Mouse (Mus musculus) lung, postnatal 36 days (tissue): ENCODE measurements around the gene Ttc23l.
"Not testable (repeated sequence)": the region's sequence is repeated elsewhere in the genome, so short reads cannot be mapped to it uniquely, and the experiment has no call there.

Source experiments
- DNase-seq: peaks from one replicate; pipeline ENCODE4 v3.0.0; 2022; ENCODE audit warnings: mixed read lengths

Ttc23l gene

DNA sequence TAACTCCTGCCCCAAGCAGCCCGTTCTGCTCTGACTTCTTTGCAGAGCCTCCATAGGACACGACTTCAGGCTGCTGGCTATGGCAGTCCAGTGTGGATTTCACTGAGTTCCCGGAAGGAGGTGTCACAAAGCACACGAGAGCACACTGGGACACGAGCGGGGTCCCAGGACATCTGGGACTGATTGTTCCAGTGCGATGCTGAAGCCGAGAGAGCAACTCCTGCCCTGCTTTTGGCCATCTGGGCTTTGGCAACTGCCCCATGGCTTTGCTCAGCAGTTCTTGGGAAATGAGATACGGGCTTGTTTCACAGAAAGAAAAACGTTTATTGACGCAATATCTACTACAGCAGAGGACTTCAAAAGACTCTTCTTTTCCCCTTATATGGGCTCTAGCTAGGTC is 52.4 kb downstream of the Ttc23l start:
- DNase-seq: peak; percentile 18

DNA sequence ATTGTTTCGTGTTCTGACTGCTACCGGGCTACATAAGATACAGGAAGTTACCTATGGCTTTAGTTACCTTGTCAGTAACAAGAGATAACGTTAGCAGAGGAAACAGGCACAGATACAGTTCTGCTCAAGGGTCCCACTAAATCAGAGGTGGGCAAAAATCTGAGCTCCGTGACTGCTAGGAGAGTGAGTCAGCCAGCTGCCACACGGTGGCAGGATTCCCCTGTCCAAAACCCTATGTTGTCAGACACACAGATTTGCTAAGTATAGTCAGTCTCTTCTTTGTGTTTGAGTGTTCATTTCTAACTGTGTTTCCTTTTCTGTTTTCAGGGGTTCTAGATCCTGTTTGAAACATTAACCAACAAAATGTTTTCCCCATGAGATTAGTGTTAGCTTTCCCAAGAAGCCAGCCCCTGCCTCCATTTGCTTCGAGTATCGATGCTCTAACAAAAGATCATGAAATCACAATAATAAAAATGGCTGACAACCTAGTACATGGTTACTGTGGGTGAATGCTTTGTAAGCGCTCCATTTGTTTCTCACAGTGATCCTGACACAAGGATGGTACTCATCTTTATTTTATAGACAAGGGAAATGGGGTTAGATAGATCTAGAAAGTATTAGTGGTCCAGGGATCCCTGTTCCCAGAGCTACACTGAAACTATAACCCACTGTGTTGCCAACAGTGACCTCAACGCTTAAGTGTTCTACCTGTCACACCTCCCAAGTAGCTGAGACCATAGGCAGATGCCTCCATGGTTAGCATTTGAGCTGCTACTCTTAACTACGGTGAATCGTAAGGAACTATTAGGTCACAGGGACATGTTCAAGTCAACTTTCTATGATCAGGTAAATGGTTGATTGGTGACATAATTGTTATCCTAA is 57.4 kb downstream of the Ttc23l start:
- DNase-seq: peak; percentile 48

DNA sequence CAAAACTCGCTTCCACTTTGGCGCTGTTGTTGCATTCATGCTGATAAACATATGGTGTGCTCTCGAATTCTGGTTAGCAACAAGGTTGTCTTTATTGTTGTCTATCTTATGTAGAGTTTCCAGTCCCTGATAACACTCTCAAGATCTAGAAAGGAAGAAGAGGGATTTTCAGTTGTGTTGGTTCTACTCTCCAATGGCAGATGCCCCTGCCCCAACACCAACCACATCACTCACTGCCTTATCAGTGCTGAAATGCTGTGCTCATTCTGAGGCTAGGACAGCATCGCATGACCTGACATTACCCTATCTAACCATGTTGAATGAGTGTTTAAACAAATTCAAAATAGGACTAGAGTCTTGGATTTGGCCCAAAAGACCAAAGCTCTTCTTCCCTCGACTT is 58.4 kb downstream of the Ttc23l start:
- DNase-seq: no peak

DNA sequence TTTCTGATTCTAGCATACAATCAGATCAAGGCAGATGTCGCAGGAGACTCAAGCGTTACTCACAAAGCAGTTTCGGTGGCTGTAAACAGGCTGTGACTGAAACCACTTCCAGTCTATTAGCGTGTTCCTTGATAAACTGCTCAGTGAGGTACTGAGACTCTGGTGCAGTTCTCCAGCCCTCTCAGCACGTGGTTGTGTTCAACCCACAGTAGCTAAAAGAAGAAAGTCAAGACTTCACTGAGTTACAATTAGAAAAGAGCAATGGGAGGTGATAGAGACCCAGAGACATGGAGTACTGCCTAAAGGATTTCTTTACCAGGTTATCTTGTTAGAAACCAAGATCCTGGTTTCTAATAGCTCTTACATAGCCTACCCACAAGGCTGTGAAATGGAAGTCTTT is 58.9 kb downstream of the Ttc23l start:
- no peak for DNase-seq

DNA sequence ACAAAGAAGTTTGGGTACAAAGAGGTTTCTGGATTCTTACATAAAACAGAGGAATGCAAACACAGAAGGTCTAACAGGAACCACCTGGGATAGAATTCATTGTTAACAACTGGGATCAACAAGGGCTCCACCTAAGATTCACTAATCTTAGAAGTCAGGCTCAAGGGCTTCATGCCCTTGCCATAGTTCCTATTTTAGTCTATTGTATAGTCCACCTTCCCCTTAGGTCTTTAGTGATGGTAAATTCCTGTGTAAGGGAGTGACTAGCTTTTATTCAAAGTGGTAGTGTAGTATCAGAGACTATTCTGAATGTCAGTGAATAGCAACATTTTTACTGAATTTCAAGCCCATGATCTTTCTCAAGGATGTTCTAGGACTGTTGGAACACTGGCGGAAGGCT is 61.8 kb downstream of the Ttc23l start:
- DNase-seq: not testable (repeated sequence)

DNA sequence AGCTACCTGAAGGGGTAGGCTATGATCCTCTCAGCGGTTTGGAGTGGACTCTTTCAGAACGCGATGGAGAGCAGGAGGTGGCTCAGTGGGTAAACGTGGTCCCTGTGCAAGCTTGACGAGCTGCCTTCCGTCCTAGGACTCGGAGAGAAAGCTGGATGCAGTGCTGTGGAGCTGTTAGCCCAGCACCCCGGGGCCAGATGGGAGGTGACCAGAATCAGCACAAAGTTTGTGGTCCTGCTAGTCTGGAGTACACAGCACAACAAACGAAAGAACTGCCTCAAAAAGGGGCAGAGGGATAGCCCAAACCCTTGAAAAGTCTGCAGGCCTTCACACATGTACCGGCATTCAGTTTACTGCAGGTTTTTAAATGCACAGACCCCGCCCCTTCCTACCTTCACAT is 62.5 kb downstream of the Ttc23l start:
- no peak for DNase-seq

DNA sequence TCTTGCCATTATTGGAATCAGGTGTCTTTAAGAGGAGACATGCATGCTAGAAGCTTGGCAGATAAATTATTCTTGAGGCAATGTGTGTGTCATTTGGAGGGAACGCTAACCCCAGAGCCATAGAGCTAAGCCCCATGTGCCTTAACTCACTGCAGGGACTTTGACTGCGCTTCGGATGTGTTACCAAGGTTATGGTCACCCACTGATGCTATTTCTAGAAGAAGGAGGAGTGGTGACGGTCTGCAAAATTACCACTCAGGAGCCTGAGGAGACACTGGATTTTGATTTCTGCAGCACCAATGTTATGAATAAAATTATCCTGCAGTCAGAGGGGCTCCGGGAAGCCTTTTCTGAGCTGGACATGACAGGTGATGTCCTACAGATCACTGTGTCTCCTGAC is 68.4 kb downstream of the Ttc23l start:
- DNase-seq: no peak

DNA sequence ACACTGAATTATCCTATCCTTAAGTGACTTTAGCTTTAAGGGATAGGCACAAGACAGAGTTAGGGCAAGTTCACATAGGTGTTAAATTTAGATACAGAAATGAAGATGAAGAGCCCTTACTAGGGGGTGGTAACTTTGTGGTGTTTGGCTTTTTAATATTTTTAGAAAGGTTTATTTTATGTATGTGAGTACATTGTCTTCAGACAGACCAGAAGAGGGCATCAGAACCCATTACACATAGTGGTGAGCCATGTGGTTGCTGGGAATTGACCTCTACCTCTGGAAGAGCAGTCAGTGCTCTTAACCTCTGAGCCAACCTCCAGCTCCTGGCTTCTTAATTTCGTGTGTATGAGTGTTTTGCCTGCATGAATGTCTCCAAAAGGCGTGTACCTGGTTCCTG is 71.2 kb downstream of the Ttc23l start:
- DNase-seq: no peak

DNA sequence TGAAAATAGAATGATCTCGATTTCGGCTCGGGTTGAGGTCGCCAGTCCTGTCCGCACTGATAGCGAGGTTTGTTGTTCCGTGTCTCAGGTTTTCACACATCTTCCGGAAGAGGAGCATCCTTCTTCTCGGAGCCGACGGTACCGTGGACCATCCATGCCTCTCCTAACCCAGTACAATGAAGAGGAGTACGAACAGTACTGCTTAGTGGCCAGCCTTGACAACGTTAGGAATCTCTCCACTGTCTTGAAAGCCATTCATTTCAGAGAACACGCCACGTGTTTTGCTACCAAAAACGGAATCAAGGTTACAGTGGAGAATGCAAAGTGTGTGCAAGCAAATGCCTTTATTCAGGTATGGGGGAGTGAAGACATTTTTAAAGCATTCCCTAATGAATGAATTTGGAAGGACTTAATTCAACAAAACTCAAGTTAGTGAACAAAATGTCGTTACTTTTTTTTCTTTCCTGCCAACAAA is 72.1 kb downstream of the Ttc23l start:
- DNase-seq: no peak

DNA sequence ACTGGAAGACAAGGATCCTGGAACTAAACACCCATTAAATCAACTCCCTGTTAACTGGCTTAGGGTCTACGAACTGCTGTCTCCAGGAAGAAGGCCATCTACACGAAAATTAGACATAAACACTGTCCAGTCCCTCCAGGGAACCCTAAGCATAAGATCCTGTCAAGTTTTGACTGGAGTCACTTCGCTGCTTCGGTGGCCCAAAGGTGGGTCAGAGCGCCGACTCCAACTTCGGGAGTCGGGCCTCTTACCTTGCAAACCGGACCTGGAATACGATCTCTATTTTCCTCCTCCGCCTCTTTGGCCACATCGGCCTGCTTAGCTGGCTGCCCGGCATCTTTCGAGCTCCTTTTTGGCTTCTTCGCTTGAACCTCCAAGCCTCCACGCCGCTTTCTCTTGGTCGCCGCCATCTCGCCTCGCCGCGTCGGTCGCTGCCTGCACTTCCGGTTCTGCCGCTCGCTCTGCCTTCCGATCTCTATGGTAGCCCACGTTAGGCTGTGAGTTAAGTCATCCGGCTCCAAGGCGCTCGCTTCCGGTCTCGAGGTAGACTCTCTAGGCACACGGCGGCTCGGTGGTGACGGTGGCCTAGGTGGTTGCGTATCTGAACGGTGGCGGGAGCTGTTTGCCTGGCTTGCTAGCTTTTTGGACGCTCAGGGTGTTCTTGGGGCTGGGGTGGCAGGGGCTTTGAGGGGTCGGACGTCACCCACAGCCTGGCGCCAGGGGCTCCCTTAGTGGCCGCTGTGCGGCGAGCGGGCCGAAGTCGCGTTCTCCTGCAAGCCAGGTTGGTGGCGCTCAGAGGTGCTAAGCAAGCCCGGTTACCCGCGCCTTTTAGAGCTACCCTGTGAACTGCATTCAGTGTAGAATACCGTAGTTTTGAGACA is 72.7 kb downstream of the Ttc23l start, which contains the start of the genes Brix1 and Rad1:
Gene Brix1 (minus strand): TSS at position 464 of the 881 bp plus-strand sequence.
Gene Rad1 (plus strand): TSS at position 535 of the 881 bp plus-strand sequence.
- DNase-seq: peak; percentile 98

DNA sequence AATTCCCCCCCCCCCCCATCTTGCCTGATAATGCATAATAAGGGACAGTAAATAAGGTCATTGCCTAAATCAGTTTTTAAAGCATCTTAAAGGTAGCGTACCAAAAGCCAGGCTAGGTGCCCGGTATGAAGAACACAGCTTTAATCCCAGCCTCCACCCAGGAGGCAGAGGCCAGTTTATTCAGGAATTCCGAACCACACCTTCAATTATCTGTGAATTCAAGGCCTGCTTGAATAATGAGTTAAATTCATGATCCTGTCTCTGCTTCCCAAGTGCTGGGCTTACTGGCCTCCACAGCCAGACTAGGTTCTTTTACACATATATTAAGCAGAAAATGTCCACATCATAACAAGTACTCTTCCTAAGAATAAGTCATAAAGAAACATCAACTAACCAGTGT is 87.5 kb downstream of the Ttc23l start:
- no peak for DNase-seq

DNA sequence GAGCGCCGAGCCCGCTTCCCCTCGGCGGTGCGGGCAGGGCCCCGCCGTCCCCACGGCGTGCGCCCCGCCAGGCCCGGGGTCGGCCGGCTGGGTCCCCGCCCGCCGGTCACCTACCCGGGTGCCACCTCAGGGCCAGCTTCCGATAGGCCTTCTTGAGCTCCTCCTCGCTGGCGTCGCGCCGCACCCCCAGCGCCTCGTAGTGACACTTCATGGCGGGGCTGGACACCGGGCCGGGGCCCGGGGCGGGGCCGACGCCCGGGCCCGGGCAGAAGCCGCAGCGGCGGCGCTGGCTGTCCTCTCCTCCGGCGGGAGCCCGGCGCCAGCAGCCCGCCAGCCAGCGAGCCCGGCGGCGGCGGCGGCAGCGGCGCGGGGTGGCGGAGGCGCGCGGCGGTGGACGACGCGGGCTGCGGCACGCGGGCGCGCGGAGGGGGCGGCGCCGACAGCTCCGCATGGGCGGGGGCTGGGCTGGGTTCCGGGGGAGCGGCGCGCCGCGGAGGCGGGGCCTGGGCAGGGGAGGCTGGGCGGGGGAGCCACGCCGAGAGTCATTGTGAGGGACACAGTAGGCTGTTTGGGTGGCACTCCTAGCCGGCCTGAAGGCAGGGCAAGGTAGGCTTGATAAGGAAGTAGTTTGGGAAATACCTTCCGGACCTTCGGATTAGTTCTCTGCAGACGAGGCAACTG is 88.2 kb downstream of the Ttc23l start, which contains the start of gene Dnajc21:
Gene Dnajc21 (minus strand): TSS at position 366 of the 681 bp plus-strand sequence.
- DNase-seq: peak; percentile 95

DNA sequence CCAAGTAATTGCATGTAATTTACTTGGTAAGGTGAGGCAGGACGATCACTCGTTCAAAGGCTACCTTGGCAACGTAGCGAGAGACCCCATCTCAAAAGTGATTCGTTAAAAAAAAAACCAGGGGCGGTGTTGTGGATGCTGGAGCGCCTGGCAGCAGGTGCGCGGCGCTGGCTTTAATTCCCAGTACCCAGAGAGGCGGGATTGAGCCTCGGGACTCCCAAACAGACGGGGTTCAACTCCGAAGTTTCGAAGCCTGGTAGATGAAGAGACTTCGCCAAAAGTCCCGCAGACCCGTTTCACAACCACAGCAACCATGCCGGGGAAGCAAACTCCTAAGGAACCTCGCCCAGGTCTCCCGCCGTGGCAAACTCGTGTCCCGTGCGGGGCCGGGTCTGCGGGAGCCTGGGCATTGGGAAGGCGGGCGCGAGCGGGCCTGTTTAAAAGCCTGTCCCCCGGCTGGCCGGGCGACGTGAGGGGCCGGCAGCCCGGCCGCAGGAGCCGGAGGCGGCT is 88.8 kb downstream of the Ttc23l start:
- peak; percentile 30 for DNase-seq

DNA sequence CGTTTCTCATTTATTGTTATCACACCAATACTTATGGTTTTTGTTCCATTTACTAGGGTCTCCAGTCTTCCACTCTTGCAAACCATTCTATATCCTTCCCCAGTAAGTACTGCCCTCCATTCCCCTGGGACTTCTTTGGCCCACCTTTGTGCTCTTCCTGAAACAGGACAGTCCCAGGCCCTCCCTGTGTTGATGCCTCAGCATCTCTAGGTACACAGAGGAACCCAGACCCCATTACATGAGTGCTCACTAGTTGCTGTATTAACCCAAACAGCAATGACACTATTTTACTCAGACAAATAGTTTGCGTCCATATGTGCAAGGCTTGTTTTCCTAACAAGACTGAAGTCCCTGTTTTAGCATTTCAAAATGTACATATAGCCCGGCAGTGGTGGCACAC is 89.7 kb downstream of the Ttc23l start:
- no peak for DNase-seq

DNA sequence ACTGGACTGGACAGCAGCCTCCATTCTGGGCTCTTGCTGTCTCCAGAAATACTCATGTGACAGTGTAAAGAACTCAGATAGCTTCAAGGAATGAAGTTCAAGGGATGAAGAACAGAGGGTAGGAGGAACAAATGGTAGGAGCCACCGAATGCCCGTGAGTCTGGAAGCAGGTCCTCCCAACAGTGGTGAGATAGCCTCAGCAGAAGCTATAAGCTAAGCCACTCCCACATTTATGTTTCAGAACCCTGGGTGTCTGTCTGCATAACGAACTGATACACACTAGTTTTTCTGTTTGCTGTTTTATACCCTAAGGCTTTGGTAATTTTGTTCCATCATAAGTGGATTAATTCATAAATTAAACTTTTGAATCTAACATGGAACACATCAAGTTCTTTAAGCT is 93.8 kb downstream of the Ttc23l start:
- DNase-seq: no peak

DNA sequence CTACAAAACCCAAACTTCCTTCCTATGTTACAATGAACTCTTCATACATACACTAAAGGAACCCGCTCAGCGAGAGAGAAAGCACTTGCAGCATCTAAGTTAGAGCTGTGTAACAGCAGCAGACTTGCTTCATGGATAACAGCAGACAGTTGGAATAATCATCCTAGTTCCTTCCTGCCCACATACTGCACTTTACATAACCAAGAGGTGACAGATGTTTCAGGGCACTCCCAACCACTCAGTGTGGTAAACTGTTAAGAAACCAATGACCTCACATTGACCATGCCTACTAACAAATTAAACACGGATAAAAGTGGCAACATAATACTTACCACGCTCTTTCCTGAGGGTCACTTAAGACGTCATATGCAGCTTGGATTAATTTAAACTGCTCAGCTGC is 94.9 kb downstream of the Ttc23l start:
- DNase-seq: no peak

DNA sequence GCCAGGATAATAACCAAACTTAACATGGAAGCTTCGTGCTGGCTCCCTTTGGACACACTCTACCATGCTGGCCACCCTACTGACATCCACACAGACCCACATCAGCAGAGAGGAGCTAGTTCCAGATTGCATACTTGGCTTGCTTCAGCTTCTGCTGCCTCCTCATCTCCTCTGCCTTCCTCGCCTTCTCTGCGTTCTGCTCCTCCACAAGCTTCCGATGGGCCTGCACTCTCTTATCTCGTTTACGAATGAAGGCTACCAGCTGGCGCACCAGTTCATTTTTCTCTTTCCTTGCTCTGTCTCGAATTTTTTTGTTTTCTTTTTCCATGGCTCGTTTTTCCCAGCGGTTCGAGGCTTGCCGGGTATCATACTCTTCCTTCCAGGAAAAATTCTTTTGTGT is 97.5 kb downstream of the Ttc23l start:
- DNase-seq: no peak
